8 mouse cellular contexts compared by ENCODE assay signal in genomic region chr16:63016144-63016543, GRCm38 (mm10).
DNase-seq lines count a peak whose midpoint lies in the region; ATAC-seq and TF ChIP-seq lines count a peak whose summit lies in the region.

No protein-coding gene starts in this region.

- no peak overlapping the region for H3K9ac ChIP-seq in heart, postnatal 0 days (replicated peaks; ENCODE audit: low read depth, low read length)
- no peak overlapping the region for H3K9ac ChIP-seq in forebrain, postnatal 0 days
- no peak overlapping the region for H3K9ac ChIP-seq in midbrain, postnatal 0 days (replicated peaks; ENCODE audit: low read length, poor library complexity, severe bottlenecking)

- H3K4me3 ChIP-seq in heart, postnatal 0 days (ENCODE audit: low read depth, low read length), result no peak overlapping the region
- H3K4me3 ChIP-seq in testis, adult 2 months (ENCODE audit: control insufficient read depth, low read depth, low read length), result no peak overlapping the region
- no peak overlapping the region for H3K4me3 ChIP-seq in forebrain, postnatal 0 days (ENCODE audit: low read depth, low read length)
- H3K4me3 ChIP-seq in midbrain, postnatal 0 days (ENCODE audit: low read depth, low read length), result no peak overlapping the region

- H3K27ac ChIP-seq in heart, postnatal 0 days (ENCODE audit: low read depth), result no peak overlapping the region
- no peak overlapping the region for H3K27ac ChIP-seq in testis, adult 2 months (ENCODE audit: control insufficient read depth, insufficient read depth, low read depth, low read length)
- no peak overlapping the region for H3K27ac ChIP-seq in forebrain, postnatal 0 days (ENCODE audit: low read depth, low read length)
- no peak overlapping the region for H3K27ac ChIP-seq in midbrain, postnatal 0 days (ENCODE audit: low read depth, low read length)

- H3K36me3 ChIP-seq in heart, postnatal 0 days (replicated peaks; ENCODE audit: control insufficient read depth, insufficient read depth, low read length), result no peaks in the 10 kb centered on the region
- H3K36me3 ChIP-seq in testis, adult 2 months (ENCODE audit: control insufficient read depth, insufficient read depth, low read length), result no peaks in the 10 kb centered on the region
- H3K36me3 ChIP-seq in forebrain, postnatal 0 days (ENCODE audit: insufficient read depth), result no peaks in the 10 kb centered on the region
- no peaks in the 10 kb centered on the region for H3K36me3 ChIP-seq in midbrain, postnatal 0 days (ENCODE audit: insufficient read depth, low read length)

- DNase-seq in heart, postnatal 0 days (ENCODE audit: low spot score), result peak; percentile 6
- no peak for DNase-seq in heart, postnatal 36 days
- DNase-seq in testis, postnatal 14 days (ENCODE audit: low spot score), result no peak
- peak; percentile 58 for DNase-seq in forebrain, postnatal 0 days
- peak; percentile 70 for DNase-seq in midbrain, postnatal 0 days (ENCODE audit: low spot score)
- DNase-seq in right cerebral cortex, postnatal 25 days, result no peak

- no peak overlapping the region for H3K4me2 ChIP-seq in heart, postnatal 0 days (ENCODE audit: low read depth, low read length)
- no peak overlapping the region for H3K4me2 ChIP-seq in forebrain, postnatal 0 days (ENCODE audit: low read depth)
- no peak overlapping the region for H3K4me2 ChIP-seq in midbrain, postnatal 0 days (ENCODE audit: low read depth, low read length, poor library complexity, severe bottlenecking)

- intact Hi-C loops in heart, postnatal 36 days (cut with DNase I), result loop anchor here (5.0 kb wide), 1 partner anchor 1731 kb away; no protein-coding TSS in a partner anchor

- H3K9me3 ChIP-seq in heart, postnatal 0 days (replicated peaks; ENCODE audit: control insufficient read depth, low read length), result no peaks in the 10 kb centered on the region
- H3K9me3 ChIP-seq in forebrain, postnatal 0 days (ENCODE audit: low read length), result no peaks in the 10 kb centered on the region
- no peaks in the 10 kb centered on the region for H3K9me3 ChIP-seq in midbrain, postnatal 0 days (ENCODE audit: low read length)

- TF ChIP-seq EP300 in heart, postnatal 0 days (IDR thresholded peaks at IDR 0.05; ENCODE audit: low read depth), result no peak

- 37% methylated on average over 1 of the region's 1 CpGs for WGBS in heart, postnatal 0 days
- 41% methylated on average over 1 of the region's 1 CpGs for WGBS in forebrain, postnatal 0 days
- WGBS in midbrain, postnatal 0 days, result 35% methylated on average over 1 of the region's 1 CpGs

- ATAC-seq in heart, postnatal 0 days (ENCODE audit: insufficient read depth, low read depth), result no peak; the same call in 1 of the 2 replicates
- no peak; the same call in 1 of the 2 replicates for ATAC-seq in forebrain, postnatal 0 days
- ATAC-seq in midbrain, postnatal 0 days (ENCODE audit: low FRiP score), result no peak; the same call in 1 of the 2 replicates
- ATAC-seq in inflammation-experienced regulatory T-cells, adult 6 months, result no peak

- no peaks in the 10 kb centered on the region for H3K27me3 ChIP-seq in heart, postnatal 0 days (ENCODE audit: control insufficient read depth, insufficient read depth, low read length)
- H3K27me3 ChIP-seq in testis, adult 2 months (ENCODE audit: control insufficient read depth, insufficient read depth, low read length), result no peaks in the 10 kb centered on the region
- H3K27me3 ChIP-seq in forebrain, postnatal 0 days (ENCODE audit: insufficient read depth, low read length), result no peaks in the 10 kb centered on the region
- no peaks in the 10 kb centered on the region for H3K27me3 ChIP-seq in midbrain, postnatal 0 days (ENCODE audit: insufficient read depth, low read length)

- peak; percentile 39; the same call in 1 of the 2 replicates for TF ChIP-seq CTCF in heart, postnatal 0 days (IDR thresholded peaks at IDR 0.05; ENCODE audit: low read depth)
- TF ChIP-seq CTCF in testis, adult 2 months (IDR thresholded peaks at IDR 0.05; ENCODE audit: control insufficient read depth, insufficient read depth, insufficient replicate concordance, low read depth, low read length), result peak; percentile 69; the same call in 1 of the 2 replicates
- TF ChIP-seq CTCF in forebrain, postnatal 0 days (IDR thresholded peaks at IDR 0.05; ENCODE audit: low read depth), result peak; percentile 68
- TF ChIP-seq CTCF in midbrain, postnatal 0 days (IDR thresholded peaks at IDR 0.05), result peak; percentile 74

- H3K4me1 ChIP-seq in heart, postnatal 0 days (ENCODE audit: control insufficient read depth, insufficient read depth), result no peaks in the 10 kb centered on the region
- H3K4me1 ChIP-seq in testis, adult 2 months (ENCODE audit: control insufficient read depth, insufficient read depth, low read length), result peaks cover 2% of the 10 kb centered on the region; the same call in 1 of the 2 replicates
- H3K4me1 ChIP-seq in forebrain, postnatal 0 days (ENCODE audit: insufficient read depth), result no peaks in the 10 kb centered on the region
- H3K4me1 ChIP-seq in midbrain, postnatal 0 days (ENCODE audit: insufficient read depth, low read length), result no peaks in the 10 kb centered on the region

- TF ChIP-seq POLR2A in testis, adult 2 months (IDR thresholded peaks at IDR 0.05; ENCODE audit: control insufficient read depth, low read depth, low read length), result no peak

Comparison
In these comparisons a context has a peak if more than half of its experiments do, and no peak if none do; other contexts are left out.
1. DNase-seq: peak in heart, postnatal 0 days (single experiment), forebrain, postnatal 0 days (single experiment) and midbrain, postnatal 0 days (single experiment); none in heart, postnatal 36 days (0 of 2), testis, postnatal 14 days (single experiment) and right cerebral cortex, postnatal 25 days (single experiment).
2. Peak in every context shown above with its lines, with median percentiles within 50 percentile points of each other: CTCF ChIP-seq.